ENCODE assay signal across 20 mouse cellular contexts in genomic region chr4:93935692-93936091, GRCm38 (mm10).
A peak's percentile ranks its signal among the peaks of the same experiment; 100 is the strongest.
DNase-seq lines count a peak whose midpoint lies in the region; ATAC-seq lines count a peak whose summit lies in the region.
"Had no signal": no experiment of that assay in that cellular context is flagged by ENCODE, and none has a peak within 500 bp of the region (broad histone marks: within the 10 kb centered on the region; RNA-seq: fewer than 3 reads in every experiment).

No protein-coding gene starts in this region.

- ATAC-seq in granulocyte monocyte progenitor cell, adult 5-6 weeks (replicated peaks; ENCODE audit: poor library complexity, severe bottlenecking) = peak; percentile 82
- peak; percentile 70 for ATAC-seq in megakaryocyte progenitor cell, adult 5-6 weeks (replicated peaks; ENCODE audit: poor library complexity)
- no peak for ATAC-seq in erythroblast, adult 5-6 weeks (replicated peaks; ENCODE audit: low FRiP score, poor library complexity, severe bottlenecking)
- ATAC-seq: activated CD4-positive, CD25-positive, alpha-beta regulatory T cell, adult 4 months; CD4-positive, CD25-positive, alpha-beta regulatory T cell, adult 4 months; Patski had no signal

- DNase-seq in NIH3T3 (ENCODE audit: low read depth) = peak; percentile 6
- DNase-seq in ovary, adult 18-20 months (ENCODE audit: low spot score) = no peak
- no peak for DNase-seq in ovary, postnatal 14 days (ENCODE audit: low spot score)
- DNase-seq: adrenal gland, adult 2 months; adrenal gland, adult 8-10 months; adrenal gland, postnatal 10 days; adrenal gland, postnatal 14 days; adrenal gland, postnatal 25 days; adrenal gland, postnatal 36 days; B cell, adult 2 months; cerebellum, adult 11 months; cerebellum, adult 11-12 months; cerebellum, adult 18-20 months; cerebellum, adult 2 months had no signal
